Mouse (Mus musculus): Measurements from ENCODE around the gene Ssh1. TPM values are rescaled to one million over a fixed set of nuclear protein-coding genes. Genes with fewer than 3 reads are reported as not detected.

The Ssh1 gene
- polyA plus RNA-seq, 1 experiment from 2014 or later = 17.8 TPM

DNA sequence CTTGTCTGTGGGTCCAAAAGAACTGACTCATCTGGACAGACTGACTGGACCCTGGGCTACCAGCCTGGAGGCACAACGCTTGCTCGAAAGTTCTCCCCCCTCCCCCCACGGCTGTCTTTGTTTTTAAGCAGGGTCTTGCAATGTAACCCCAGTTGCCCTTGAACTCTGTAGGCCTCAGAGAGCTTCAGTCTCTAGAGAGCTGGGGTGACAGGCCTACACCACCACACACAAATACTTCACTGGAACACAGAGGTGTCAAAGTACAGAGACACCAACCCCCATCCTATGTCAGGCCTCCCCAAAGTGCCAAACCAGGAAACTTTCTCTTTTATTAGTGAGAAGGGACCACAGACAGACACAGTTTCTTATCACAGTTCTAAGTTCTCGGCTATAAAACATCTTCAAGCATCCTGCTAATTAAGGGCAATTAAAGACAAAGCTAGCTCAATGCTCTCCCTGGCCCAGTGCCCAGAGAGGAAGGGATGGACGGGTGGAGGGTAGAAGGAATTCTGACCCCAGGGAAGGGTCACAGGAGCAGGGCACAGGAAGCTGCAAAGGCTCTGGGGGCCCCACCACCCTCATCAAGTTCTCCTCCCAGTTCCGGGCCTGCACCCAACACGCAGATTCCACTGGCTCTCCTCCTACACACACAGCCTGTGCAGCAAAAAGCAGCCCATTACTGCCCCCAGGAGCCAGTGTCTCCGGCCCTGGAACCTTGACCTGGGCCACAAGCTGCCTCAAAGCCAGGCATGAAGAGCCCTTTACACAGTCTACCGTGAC is 7.3 kb downstream of the Ssh1 start:
- Histone ChIP-seq H3K9ac (ENCODE audit: low read depth, low read length) (peak overlapping the region; percentile 13; the same call in 1 of the 2 replicates), H3K9me3 (ENCODE audit: control insufficient read depth, low read length) (no peaks in the 10 kb centered on the region), H3K4me1 (replicated peaks; ENCODE audit: control insufficient read depth, insufficient read depth, low read length) (peaks cover 73% of the 10 kb centered on the region), H3K27ac (ENCODE audit: low read depth, low read length) (peak overlapping the region; percentile 68), H3K4me3 (ENCODE audit: low read depth, low read length) (no peak overlapping the region), H3K4me2 (peak overlapping the region; percentile 32), H3K27me3 (replicated peaks; ENCODE audit: control insufficient read depth, insufficient read depth, low read length) (no peaks in the 10 kb centered on the region), H3K36me3 (ENCODE audit: control insufficient read depth, insufficient read depth, low read length) (no peaks in the 10 kb centered on the region)
- 40% methylated on average over 9 of the region's 9 CpGs for WGBS
- ATAC-seq (replicated peaks; ENCODE audit: low FRiP score) = no peak
- DNase-seq (ENCODE audit: low spot score) = peak; percentile 53

DNA sequence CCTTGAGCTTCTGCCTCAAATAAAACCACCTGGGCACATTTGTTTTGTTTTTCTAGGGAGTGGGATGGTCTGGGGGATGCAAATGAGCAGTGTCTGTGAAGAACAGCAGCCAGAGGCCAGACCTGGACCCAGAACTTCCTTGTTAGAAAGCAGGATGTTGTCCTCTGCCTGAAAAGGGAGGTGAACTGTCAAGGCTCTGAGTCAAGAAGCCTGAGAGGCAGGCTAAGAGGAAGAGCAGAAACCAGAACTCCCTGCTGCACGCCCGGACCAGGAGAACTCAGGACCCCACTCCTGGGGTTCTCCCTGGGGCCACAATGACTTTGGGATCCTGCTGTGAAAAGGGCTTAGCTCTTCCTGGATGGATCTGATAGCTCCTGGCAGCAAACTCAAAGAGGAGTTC is 8.0 kb downstream of the Ssh1 start:
- WGBS = 71% methylated on average over 2 of the region's 2 CpGs
- Histone ChIP-seq H3K9me3 (ENCODE audit: control insufficient read depth, low read length) (no peaks in the 10 kb centered on the region), H3K9ac (ENCODE audit: low read depth, low read length) (0 out of 2 replicates have a peak overlapping the region, but pooled peaks have one; percentile 1), H3K4me3 (ENCODE audit: low read depth, low read length) (no peak overlapping the region), H3K27me3 (replicated peaks; ENCODE audit: control insufficient read depth, insufficient read depth, low read length) (no peaks in the 10 kb centered on the region), H3K4me1 (replicated peaks; ENCODE audit: control insufficient read depth, insufficient read depth, low read length) (peaks cover 75% of the 10 kb centered on the region), H3K36me3 (ENCODE audit: control insufficient read depth, insufficient read depth, low read length) (no peaks in the 10 kb centered on the region), H3K4me2 (peak overlapping the region; percentile 32; the same call in 1 of the 2 replicates), H3K27ac (ENCODE audit: low read depth, low read length) (peak overlapping the region; percentile 68)
- DNase-seq (ENCODE audit: low spot score) (no peak), ATAC-seq (replicated peaks; ENCODE audit: low FRiP score) (no peak)

DNA sequence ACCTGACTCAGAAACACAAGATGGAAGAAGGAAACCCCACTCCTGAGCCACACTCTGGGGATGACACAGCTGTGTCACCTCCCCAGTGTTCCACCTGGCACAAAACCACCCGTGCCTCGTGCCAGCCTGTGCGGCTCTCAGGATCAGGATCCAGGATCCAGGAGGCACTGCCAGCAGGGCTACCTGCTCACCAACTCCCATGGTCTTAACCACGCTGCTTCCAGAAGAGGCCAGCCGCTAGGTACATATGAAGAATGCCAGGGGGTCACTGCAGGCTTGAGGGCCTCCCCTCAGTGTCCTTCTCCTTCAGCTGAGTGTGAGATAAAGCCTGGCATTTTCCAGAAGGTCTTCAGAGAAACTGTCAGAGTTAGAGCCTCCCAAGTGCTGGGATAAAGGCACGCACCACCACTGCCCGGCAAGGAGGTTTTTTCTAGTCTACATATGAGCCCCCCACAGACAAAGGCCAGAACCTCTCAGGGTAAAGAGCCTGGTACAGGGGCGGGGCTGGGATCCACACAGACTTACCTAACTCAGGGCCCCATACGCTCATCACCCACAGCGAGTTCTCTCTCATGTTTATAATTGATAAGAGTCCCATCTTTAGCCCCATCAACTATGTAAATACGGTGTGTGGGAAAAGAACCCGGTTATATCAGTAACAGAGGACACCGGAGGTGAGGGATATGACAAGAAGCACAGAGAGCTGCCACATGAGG is 9.5 kb downstream of the Ssh1 start:
- no peaks in the 10 kb centered on the region for H3K36me3 ChIP-seq (ENCODE audit: control insufficient read depth, insufficient read depth, low read length)
- ATAC-seq (replicated peaks; ENCODE audit: low FRiP score) = peak; percentile 91
- WGBS = 52% methylated on average over 13 of the region's 13 CpGs
- H3K4me2 ChIP-seq = peak overlapping the region; percentile 62
- peak overlapping the region; percentile 87 for H3K27ac ChIP-seq (ENCODE audit: low read depth, low read length)
- DNase-seq (ENCODE audit: low spot score) = no peak
- no peaks in the 10 kb centered on the region for H3K9me3 ChIP-seq (ENCODE audit: control insufficient read depth, low read length)
- peak overlapping the region; percentile 65 for H3K9ac ChIP-seq (ENCODE audit: low read depth, low read length)
- peaks cover 75% of the 10 kb centered on the region for H3K4me1 ChIP-seq (replicated peaks; ENCODE audit: control insufficient read depth, insufficient read depth, low read length)
- H3K27me3 ChIP-seq (replicated peaks; ENCODE audit: control insufficient read depth, insufficient read depth, low read length) = no peaks in the 10 kb centered on the region
- H3K4me3 ChIP-seq (ENCODE audit: low read depth, low read length) = peak overlapping the region; percentile 34

DNA sequence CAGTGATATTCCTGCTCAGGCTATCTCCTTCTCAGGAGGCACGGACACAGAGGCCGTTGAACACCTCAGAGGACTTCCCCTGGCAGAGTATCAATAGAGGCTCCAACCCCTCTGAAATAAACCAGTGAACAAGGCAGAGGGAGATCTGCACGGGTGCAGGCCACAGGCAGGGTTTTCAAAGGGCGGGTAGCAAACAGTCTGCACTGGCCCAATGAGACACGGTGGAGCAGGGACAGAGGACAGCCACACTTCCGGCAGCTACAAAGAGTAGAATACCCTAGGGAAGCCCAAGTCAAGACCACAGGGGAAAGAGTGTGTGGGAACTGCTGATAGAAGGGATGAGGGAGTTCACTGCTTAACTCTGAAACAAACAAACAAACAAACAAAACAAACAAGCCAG is 10.2 kb downstream of the Ssh1 start:
- Histone ChIP-seq H3K4me2 (peak overlapping the region; percentile 62), H3K27ac (ENCODE audit: low read depth, low read length) (peak overlapping the region; percentile 87), H3K4me3 (ENCODE audit: low read depth, low read length) (peak overlapping the region; percentile 34), H3K9ac (ENCODE audit: low read depth, low read length) (peak overlapping the region; percentile 65), H3K9me3 (ENCODE audit: control insufficient read depth, low read length) (no peaks in the 10 kb centered on the region), H3K27me3 (replicated peaks; ENCODE audit: control insufficient read depth, insufficient read depth, low read length) (no peaks in the 10 kb centered on the region), H3K36me3 (ENCODE audit: control insufficient read depth, insufficient read depth, low read length) (no peaks in the 10 kb centered on the region), H3K4me1 (replicated peaks; ENCODE audit: control insufficient read depth, insufficient read depth, low read length) (peaks cover 71% of the 10 kb centered on the region)
- no peak for ATAC-seq (replicated peaks; ENCODE audit: low FRiP score)
- WGBS = 58% methylated on average over 6 of the region's 6 CpGs
- DNase-seq (ENCODE audit: low spot score) = no peak

DNA sequence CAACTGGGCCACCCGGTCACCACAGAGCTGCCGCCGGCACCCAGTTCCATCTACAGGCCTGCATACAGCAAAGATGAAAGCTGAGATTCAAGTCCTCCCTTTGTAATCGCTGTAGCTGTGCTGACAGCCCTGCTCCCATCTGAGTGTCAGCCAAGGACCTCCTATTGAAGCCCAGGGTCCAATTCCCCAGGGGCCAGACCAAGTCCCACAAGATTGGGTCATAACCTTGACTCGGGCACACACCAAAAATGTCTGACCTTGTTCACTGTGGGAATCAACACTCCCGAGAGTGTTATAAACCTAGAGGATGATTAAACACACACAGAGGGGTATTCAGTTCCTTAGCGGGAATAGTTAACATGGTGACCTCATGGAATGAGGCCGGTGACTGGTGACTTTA is 11.9 kb downstream of the Ssh1 start:
- 88% methylated on average over 8 of the region's 8 CpGs for WGBS
- ATAC-seq (replicated peaks; ENCODE audit: low FRiP score) = no peak
- no peak overlapping the region for H3K4me2 ChIP-seq

DNA sequence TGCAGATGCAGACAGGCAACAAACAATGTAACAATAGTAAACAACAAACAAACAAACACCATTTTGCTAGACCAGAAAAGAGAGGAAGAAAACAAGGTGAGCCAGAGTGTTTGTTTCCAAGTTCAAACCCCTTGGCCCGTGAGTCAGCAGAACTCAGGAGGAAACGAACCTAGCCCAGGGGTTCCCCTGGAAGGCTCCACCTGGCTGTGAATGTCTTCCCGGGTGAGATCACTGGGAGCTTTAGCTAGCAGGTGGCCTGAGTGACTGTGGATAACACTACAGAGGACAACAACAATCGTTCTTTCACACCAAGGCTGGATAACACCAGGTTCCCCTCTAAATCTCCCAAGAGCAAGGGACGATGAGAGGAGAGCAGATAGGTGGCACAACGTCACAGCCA is 12.5 kb downstream of the Ssh1 start:
- Histone ChIP-seq H3K4me2 (peak overlapping the region; percentile 49), H3K27me3 (replicated peaks; ENCODE audit: control insufficient read depth, insufficient read depth, low read length) (no peaks in the 10 kb centered on the region), H3K9me3 (ENCODE audit: control insufficient read depth, low read length) (no peaks in the 10 kb centered on the region), H3K27ac (ENCODE audit: low read depth, low read length) (peak overlapping the region; percentile 86), H3K4me3 (ENCODE audit: low read depth, low read length) (no peak overlapping the region), H3K9ac (ENCODE audit: low read depth, low read length) (peak overlapping the region; percentile 47), H3K4me1 (replicated peaks; ENCODE audit: control insufficient read depth, insufficient read depth, low read length) (peaks cover 76% of the 10 kb centered on the region), H3K36me3 (ENCODE audit: control insufficient read depth, insufficient read depth, low read length) (0 out of 2 replicates have a peak, but pooled peaks cover 3% of the 10 kb centered on the region)
- ATAC-seq (replicated peaks; ENCODE audit: low FRiP score) = no peak
- no peak for DNase-seq (ENCODE audit: low spot score)
- 66% methylated on average over 6 of the region's 6 CpGs for WGBS

More for the DNA sequence above, 11.9 kb downstream of the Ssh1 start:
- H3K36me3 ChIP-seq (ENCODE audit: control insufficient read depth, insufficient read depth, low read length) = 0 out of 2 replicates have a peak, but pooled peaks cover 3% of the 10 kb centered on the region
- H3K27ac ChIP-seq (ENCODE audit: low read depth, low read length) = peak overlapping the region; percentile 86; the same call in 1 of the 2 replicates
- H3K9ac ChIP-seq (ENCODE audit: low read depth, low read length) = 0 out of 2 replicates have a peak overlapping the region, but pooled peaks have one; percentile 15
- no peak for DNase-seq (ENCODE audit: low spot score)
- no peaks in the 10 kb centered on the region for H3K9me3 ChIP-seq (ENCODE audit: control insufficient read depth, low read length)
- H3K4me3 ChIP-seq (ENCODE audit: low read depth, low read length) = no peak overlapping the region
- H3K27me3 ChIP-seq (replicated peaks; ENCODE audit: control insufficient read depth, insufficient read depth, low read length) = no peaks in the 10 kb centered on the region
- peaks cover 78% of the 10 kb centered on the region for H3K4me1 ChIP-seq (replicated peaks; ENCODE audit: control insufficient read depth, insufficient read depth, low read length)

DNA sequence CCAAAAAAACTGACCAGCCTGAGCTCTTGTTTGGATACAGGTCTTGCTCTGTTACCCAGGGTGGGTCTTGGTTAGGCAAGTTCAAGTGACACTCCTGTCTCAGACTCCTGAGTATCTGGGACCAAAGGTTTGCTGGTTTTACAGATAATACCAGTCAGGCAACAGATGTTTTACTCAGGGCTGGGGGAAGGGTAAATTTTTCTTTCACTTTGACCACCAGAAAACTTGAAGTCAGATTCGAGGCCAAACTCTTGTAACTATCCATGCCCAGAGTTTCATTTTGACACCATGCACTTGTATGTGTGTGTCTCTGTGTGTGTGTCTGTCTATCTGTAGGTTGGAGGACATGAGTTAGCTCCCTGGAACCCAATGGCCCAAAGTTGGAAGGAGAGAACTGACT is 13.2 kb downstream of the Ssh1 start:
- WGBS = 54% methylated on average over 1 of the region's 1 CpGs
- H3K4me2 ChIP-seq = peak overlapping the region; percentile 49
- H3K4me1 ChIP-seq (replicated peaks; ENCODE audit: control insufficient read depth, insufficient read depth, low read length) = peaks cover 76% of the 10 kb centered on the region
- H3K9ac ChIP-seq (ENCODE audit: low read depth, low read length) = peak overlapping the region; percentile 56
- H3K9me3 ChIP-seq (ENCODE audit: control insufficient read depth, low read length) = no peaks in the 10 kb centered on the region
- ATAC-seq (replicated peaks; ENCODE audit: low FRiP score) (peak; percentile 53), DNase-seq (ENCODE audit: low spot score) (no peak)
- peak overlapping the region; percentile 86 for H3K27ac ChIP-seq (ENCODE audit: low read depth, low read length)
- no peaks in the 10 kb centered on the region for H3K27me3 ChIP-seq (replicated peaks; ENCODE audit: control insufficient read depth, insufficient read depth, low read length)
- no peak overlapping the region for H3K4me3 ChIP-seq (ENCODE audit: low read depth, low read length)
- H3K36me3 ChIP-seq (ENCODE audit: control insufficient read depth, insufficient read depth, low read length) = 0 out of 2 replicates have a peak, but pooled peaks cover 3% of the 10 kb centered on the region

DNA sequence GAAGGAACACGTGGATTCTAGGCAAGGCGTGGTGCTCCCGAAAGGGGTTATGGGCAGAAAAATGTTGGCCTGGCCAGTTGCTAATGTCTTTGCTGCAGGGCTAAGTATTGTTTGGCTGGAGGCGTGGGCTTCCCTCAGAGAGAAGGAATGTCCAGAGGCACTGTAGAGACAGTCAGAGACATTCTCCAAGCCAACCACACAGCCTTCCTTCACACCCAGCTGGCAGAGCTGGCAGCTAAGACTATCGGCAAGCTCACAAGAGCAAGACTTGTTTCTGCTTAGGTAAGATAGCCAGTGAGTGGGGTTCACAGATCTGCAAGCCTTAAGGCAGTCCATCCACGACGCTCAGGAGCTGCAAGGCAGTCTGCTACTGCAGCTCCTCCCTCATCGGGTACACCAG is 16.4 kb downstream of the Ssh1 start:
- no peak for DNase-seq (ENCODE audit: low spot score)
- 70% methylated on average over 8 of the region's 8 CpGs for WGBS

More for the DNA sequence above, 16.4 kb downstream of the Ssh1 start:
- ATAC-seq (replicated peaks; ENCODE audit: low FRiP score) = peak; percentile 76
- no peak overlapping the region for H3K4me3 ChIP-seq (ENCODE audit: low read depth, low read length)
- H3K4me1 ChIP-seq (replicated peaks; ENCODE audit: control insufficient read depth, insufficient read depth, low read length) = peaks cover 77% of the 10 kb centered on the region
- H3K4me2 ChIP-seq = peak overlapping the region; percentile 16
- peak overlapping the region; percentile 78 for H3K27ac ChIP-seq (ENCODE audit: low read depth, low read length)
- H3K36me3 ChIP-seq (ENCODE audit: control insufficient read depth, insufficient read depth, low read length) = 0 out of 2 replicates have a peak, but pooled peaks cover 3% of the 10 kb centered on the region
- no peak overlapping the region for H3K9ac ChIP-seq (ENCODE audit: low read depth, low read length)
- H3K27me3 ChIP-seq (replicated peaks; ENCODE audit: control insufficient read depth, insufficient read depth, low read length) = no peaks in the 10 kb centered on the region
- H3K9me3 ChIP-seq (ENCODE audit: control insufficient read depth, low read length) = no peaks in the 10 kb centered on the region
